Mouse (Mus musculus): ENCODE results near the gene Dmd. TPM values are rescaled to one million over a fixed set of nuclear protein-coding genes. Genes with fewer than 3 reads are reported as not detected.

The Dmd gene
- polyA plus RNA-seq, 1 experiment from 2014 or later = 13.9 TPM

GRCm38 (mm10) chrX:84960557-84960956 lies 2011.9 kb downstream of the Dmd start:
- no peak for DNase-seq (ENCODE audit: low spot score)
- no peaks in the 10 kb centered on the region for H3K9me3 ChIP-seq (replicated peaks)

GRCm38 (mm10) chrX:84960972-84961371 lies 2012.3 kb downstream of the Dmd start:
- no peak for DNase-seq (ENCODE audit: low spot score)
- Histone ChIP-seq H3K4me3 (no peak overlapping the region), H3K27ac (replicated peaks) (no peak overlapping the region), H3K27me3 (ENCODE audit: low read depth, poor library complexity, severe bottlenecking) (0 out of 2 replicates have a peak, but pooled peaks cover 4% of the 10 kb centered on the region), H3K36me3 (no peaks in the 10 kb centered on the region), H3K4me1 (no peaks in the 10 kb centered on the region), H3K9me3 (replicated peaks) (no peaks in the 10 kb centered on the region)
- WGBS = 84% methylated on average over 6 of the region's 6 CpGs

More at GRCm38 (mm10) chrX:84960557-84960956, 2011.9 kb downstream of the Dmd start:
- WGBS = 82% methylated on average over 5 of the region's 5 CpGs
- H3K4me3 ChIP-seq = no peak overlapping the region
- 0 out of 2 replicates have a peak, but pooled peaks cover 4% of the 10 kb centered on the region for H3K27me3 ChIP-seq (ENCODE audit: low read depth, poor library complexity, severe bottlenecking)
- no peaks in the 10 kb centered on the region for H3K36me3 ChIP-seq
- H3K4me1 ChIP-seq = no peaks in the 10 kb centered on the region
- no peak overlapping the region for H3K27ac ChIP-seq (replicated peaks)

GRCm38 (mm10) chrX:85008304-85008703 lies 2059.6 kb downstream of the Dmd start:
- H3K4me3 ChIP-seq = no peak overlapping the region
- H3K36me3 ChIP-seq = no peaks in the 10 kb centered on the region
- no peaks in the 10 kb centered on the region for H3K27me3 ChIP-seq (ENCODE audit: low read depth, poor library complexity, severe bottlenecking)
- H3K4me1 ChIP-seq = no peaks in the 10 kb centered on the region
- H3K27ac ChIP-seq (replicated peaks) = no peak overlapping the region
- no peaks in the 10 kb centered on the region for H3K9me3 ChIP-seq (replicated peaks)
- no peak for DNase-seq (ENCODE audit: low spot score)

- no peaks in the 10 kb centered on the region for H3K36me3 ChIP-seq
- WGBS = 51% methylated on average over 8 of the region's 8 CpGs
- H3K27me3 ChIP-seq (ENCODE audit: low read depth, poor library complexity, severe bottlenecking) = peaks cover 30% of the 10 kb centered on the region
- H3K9me3 ChIP-seq (replicated peaks) = no peaks in the 10 kb centered on the region
- H3K27ac ChIP-seq (replicated peaks) = no peak overlapping the region
- no peak overlapping the region for H3K4me3 ChIP-seq
- H3K4me1 ChIP-seq = no peaks in the 10 kb centered on the region
- DNase-seq (ENCODE audit: low spot score) = no peak
Measured at GRCm38 (mm10) chrX:85041466-85042058, 2092.9 kb downstream of the Dmd start.

- WGBS = 91% methylated on average over 9 of the region's 9 CpGs
- H3K4me3 ChIP-seq = no peak overlapping the region
- H3K27ac ChIP-seq (replicated peaks) = no peak overlapping the region
Measured at GRCm38 (mm10) chrX:85046631-85047030, 2098.0 kb downstream of the Dmd start.

GRCm38 (mm10) chrX:85048141-85049110 lies 2099.8 kb downstream of the Dmd start:
- Histone ChIP-seq H3K36me3 (no peaks in the 10 kb centered on the region), H3K4me1 (peaks cover 10% of the 10 kb centered on the region), H3K27ac (replicated peaks) (peak overlapping the region; percentile 81), H3K27me3 (ENCODE audit: low read depth, poor library complexity, severe bottlenecking) (peaks cover 62% of the 10 kb centered on the region), H3K9me3 (replicated peaks) (no peaks in the 10 kb centered on the region), H3K4me3 (peak overlapping the region; percentile 64)
- peak; percentile 55 for DNase-seq (ENCODE audit: low spot score)
- 16% methylated on average over 47 of the region's 47 CpGs for WGBS

More at GRCm38 (mm10) chrX:85046631-85047030, 2098.0 kb downstream of the Dmd start:
- peaks cover 10% of the 10 kb centered on the region for H3K4me1 ChIP-seq
- DNase-seq (ENCODE audit: low spot score) = no peak
- no peaks in the 10 kb centered on the region for H3K9me3 ChIP-seq (replicated peaks)
- H3K27me3 ChIP-seq (ENCODE audit: low read depth, poor library complexity, severe bottlenecking) = peaks cover 63% of the 10 kb centered on the region
- no peaks in the 10 kb centered on the region for H3K36me3 ChIP-seq

- H3K4me1 ChIP-seq = peaks cover 10% of the 10 kb centered on the region
- H3K9me3 ChIP-seq (replicated peaks) = no peaks in the 10 kb centered on the region
- H3K36me3 ChIP-seq = no peaks in the 10 kb centered on the region
- WGBS = 44% methylated on average over 3 of the region's 3 CpGs
- peak; percentile 12 for DNase-seq (ENCODE audit: low spot score)
- no peak overlapping the region for H3K27ac ChIP-seq (replicated peaks)
- H3K4me3 ChIP-seq = peak overlapping the region; percentile 64
- peaks cover 59% of the 10 kb centered on the region for H3K27me3 ChIP-seq (ENCODE audit: low read depth, poor library complexity, severe bottlenecking)
Measured at GRCm38 (mm10) chrX:85049593-85049992, 2100.9 kb downstream of the Dmd start.

GRCm38 (mm10) chrX:85073602-85074001 lies 2124.9 kb downstream of the Dmd start:
- no peaks in the 10 kb centered on the region for H3K4me1 ChIP-seq
- H3K4me3 ChIP-seq = no peak overlapping the region
- H3K27me3 ChIP-seq (ENCODE audit: low read depth, poor library complexity, severe bottlenecking) = no peaks in the 10 kb centered on the region
- no peaks in the 10 kb centered on the region for H3K36me3 ChIP-seq
- no peak overlapping the region for H3K27ac ChIP-seq (replicated peaks)
- WGBS = 70% methylated on average over 4 of the region's 4 CpGs
- no peak for DNase-seq (ENCODE audit: low spot score)
- no peaks in the 10 kb centered on the region for H3K9me3 ChIP-seq (replicated peaks)

- H3K4me1 ChIP-seq = no peaks in the 10 kb centered on the region
- H3K9me3 ChIP-seq (replicated peaks) = no peaks in the 10 kb centered on the region
- H3K36me3 ChIP-seq = no peaks in the 10 kb centered on the region
- peaks cover 8% of the 10 kb centered on the region; the same call in 1 of the 2 replicates for H3K27me3 ChIP-seq (ENCODE audit: low read depth, poor library complexity, severe bottlenecking)
- WGBS = 81% methylated on average over 1 of the region's 1 CpGs
- no peak for DNase-seq (ENCODE audit: low spot score)
- no peak overlapping the region for H3K4me3 ChIP-seq
- H3K27ac ChIP-seq (replicated peaks) = no peak overlapping the region
Measured at GRCm38 (mm10) chrX:85076845-85077244, 2128.2 kb downstream of the Dmd start.

- H3K4me3 ChIP-seq = no peak overlapping the region
- no peak for DNase-seq (ENCODE audit: low spot score)
- 47% methylated on average over 1 of the region's 1 CpGs for WGBS
Measured at GRCm38 (mm10) chrX:85077605-85078004, 2128.9 kb downstream of the Dmd start.

GRCm38 (mm10) chrX:85079174-85079573 lies 2130.5 kb downstream of the Dmd start:
- Histone ChIP-seq H3K4me3 (no peak overlapping the region), H3K27ac (replicated peaks) (no peak overlapping the region), H3K36me3 (no peaks in the 10 kb centered on the region), H3K9me3 (replicated peaks) (no peaks in the 10 kb centered on the region), H3K27me3 (ENCODE audit: low read depth, poor library complexity, severe bottlenecking) (peaks cover 13% of the 10 kb centered on the region; the same call in 1 of the 2 replicates), H3K4me1 (peaks cover 4% of the 10 kb centered on the region)
- WGBS = 64% methylated on average over 2 of the region's 2 CpGs
- no peak for DNase-seq (ENCODE audit: low spot score)

More at GRCm38 (mm10) chrX:85077605-85078004, 2128.9 kb downstream of the Dmd start:
- H3K9me3 ChIP-seq (replicated peaks) = no peaks in the 10 kb centered on the region
- H3K36me3 ChIP-seq = no peaks in the 10 kb centered on the region
- H3K27me3 ChIP-seq (ENCODE audit: low read depth, poor library complexity, severe bottlenecking) = peaks cover 10% of the 10 kb centered on the region; the same call in 1 of the 2 replicates
- no peaks in the 10 kb centered on the region for H3K4me1 ChIP-seq
- no peak overlapping the region for H3K27ac ChIP-seq (replicated peaks)

GRCm38 (mm10) chrX:85084237-85085153 lies 2135.8 kb downstream of the Dmd start:
- Histone ChIP-seq H3K36me3 (no peaks in the 10 kb centered on the region), H3K9me3 (replicated peaks) (no peaks in the 10 kb centered on the region), H3K27me3 (ENCODE audit: low read depth, poor library complexity, severe bottlenecking) (peaks cover 18% of the 10 kb centered on the region), H3K4me3 (no peak overlapping the region), H3K4me1 (peaks cover 15% of the 10 kb centered on the region), H3K27ac (replicated peaks) (no peak overlapping the region)
- no peak for DNase-seq (ENCODE audit: low spot score)
- 65% methylated on average over 8 of the region's 8 CpGs for WGBS
